Mouse (Mus musculus): ENCODE measurements around the gene Tbc1d22a. TPM values are rescaled to one million over a fixed set of nuclear protein-coding genes. Genes with fewer than 3 reads are reported as not detected.

Gene Tbc1d22a
- polyA plus RNA-seq, 2 experiments: 8.7 to 15.5 TPM

GRCm38 (mm10) chr15:86342637-86343375 is 128.5 kb downstream of the Tbc1d22a start:
- Histone ChIP-seq H3K27me3 (ENCODE audit: control insufficient read depth, insufficient read depth, low read length) (no peaks in the 10 kb centered on the region), H3K4me2 (replicated peaks; ENCODE audit: low read depth, low read length, severe bottlenecking) (no peak overlapping the region), H3K4me3 (replicated peaks; ENCODE audit: low read length) (no peak overlapping the region), H3K27ac (replicated peaks; ENCODE audit: low read depth, low read length) (no peak overlapping the region), H3K9me3 (ENCODE audit: control insufficient read depth, low read length) (no peaks in the 10 kb centered on the region), H3K36me3 (ENCODE audit: control insufficient read depth, insufficient read depth, low read length) (no peaks in the 10 kb centered on the region), H3K4me1 (ENCODE audit: control insufficient read depth, insufficient read depth, low read length) (peaks cover 15% of the 10 kb centered on the region; the same call in 1 of the 2 replicates), H3K9ac (ENCODE audit: low read depth, low read length, severe bottlenecking) (no peak overlapping the region)
- ATAC-seq (ENCODE audit: low FRiP score, low read depth): no peak
- no peak for DNase-seq (ENCODE audit: low spot score)
- TF ChIP-seq POLR2A (IDR thresholded peaks at IDR 0.05; ENCODE audit: borderline replicate concordance, extremely low read depth, insufficient read depth, insufficient read length): no peak
- 62% methylated on average over 8 of the region's 8 CpGs for WGBS

- no peak overlapping the region for H3K9ac ChIP-seq (ENCODE audit: low read depth, low read length, severe bottlenecking)
- H3K36me3 ChIP-seq (ENCODE audit: control insufficient read depth, insufficient read depth, low read length): no peaks in the 10 kb centered on the region
- H3K4me2 ChIP-seq (replicated peaks; ENCODE audit: low read depth, low read length, severe bottlenecking): no peak overlapping the region
- no peaks in the 10 kb centered on the region for H3K27me3 ChIP-seq (ENCODE audit: control insufficient read depth, insufficient read depth, low read length)
- no peak overlapping the region for H3K4me3 ChIP-seq (replicated peaks; ENCODE audit: low read length)
- H3K27ac ChIP-seq (replicated peaks; ENCODE audit: low read depth, low read length): no peak overlapping the region
- H3K4me1 ChIP-seq (ENCODE audit: control insufficient read depth, insufficient read depth, low read length): peaks cover 15% of the 10 kb centered on the region; the same call in 1 of the 2 replicates
- H3K9me3 ChIP-seq (ENCODE audit: control insufficient read depth, low read length): no peaks in the 10 kb centered on the region
- DNase-seq (ENCODE audit: low spot score) (no peak), ATAC-seq (ENCODE audit: low FRiP score, low read depth) (no peak)
- WGBS: 40% methylated on average over 8 of the region's 8 CpGs
- TF ChIP-seq POLR2A (IDR thresholded peaks at IDR 0.05; ENCODE audit: borderline replicate concordance, extremely low read depth, insufficient read depth, insufficient read length): no peak
Measured at GRCm38 (mm10) chr15:86344906-86345331, 130.7 kb downstream of the Tbc1d22a start.

GRCm38 (mm10) chr15:86345907-86346306 is 131.6 kb downstream of the Tbc1d22a start:
- Histone ChIP-seq H3K9me3 (ENCODE audit: control insufficient read depth, low read length) (no peaks in the 10 kb centered on the region), H3K9ac (ENCODE audit: low read depth, low read length, severe bottlenecking) (no peak overlapping the region), H3K36me3 (ENCODE audit: control insufficient read depth, insufficient read depth, low read length) (no peaks in the 10 kb centered on the region), H3K4me3 (replicated peaks; ENCODE audit: low read length) (no peak overlapping the region), H3K27ac (replicated peaks; ENCODE audit: low read depth, low read length) (no peak overlapping the region), H3K4me2 (replicated peaks; ENCODE audit: low read depth, low read length, severe bottlenecking) (no peak overlapping the region), H3K4me1 (ENCODE audit: control insufficient read depth, insufficient read depth, low read length) (peaks cover 15% of the 10 kb centered on the region; the same call in 1 of the 2 replicates), H3K27me3 (ENCODE audit: control insufficient read depth, insufficient read depth, low read length) (no peaks in the 10 kb centered on the region)
- DNase-seq (ENCODE audit: low spot score) (no peak), ATAC-seq (ENCODE audit: low FRiP score, low read depth) (no peak)
- WGBS: 50% methylated on average over 9 of the region's 9 CpGs
- TF ChIP-seq POLR2A (IDR thresholded peaks at IDR 0.05; ENCODE audit: borderline replicate concordance, extremely low read depth, insufficient read depth, insufficient read length): no peak

- Histone ChIP-seq H3K27ac (replicated peaks; ENCODE audit: low read depth, low read length) (no peak overlapping the region), H3K4me3 (replicated peaks; ENCODE audit: low read length) (no peak overlapping the region), H3K36me3 (ENCODE audit: control insufficient read depth, insufficient read depth, low read length) (no peaks in the 10 kb centered on the region), H3K27me3 (ENCODE audit: control insufficient read depth, insufficient read depth, low read length) (no peaks in the 10 kb centered on the region), H3K9ac (ENCODE audit: low read depth, low read length, severe bottlenecking) (no peak overlapping the region), H3K4me2 (replicated peaks; ENCODE audit: low read depth, low read length, severe bottlenecking) (no peak overlapping the region), H3K4me1 (ENCODE audit: control insufficient read depth, insufficient read depth, low read length) (peaks cover 15% of the 10 kb centered on the region; the same call in 1 of the 2 replicates), H3K9me3 (ENCODE audit: control insufficient read depth, low read length) (no peaks in the 10 kb centered on the region)
- 35% methylated on average over 3 of the region's 3 CpGs for whole genome bisulfite sequencing
- DNase-seq (ENCODE audit: low spot score): no peak
- no peak for ATAC-seq (ENCODE audit: low FRiP score, low read depth)
- TF ChIP-seq POLR2A (IDR thresholded peaks at IDR 0.05; ENCODE audit: borderline replicate concordance, extremely low read depth, insufficient read depth, insufficient read length): no peak
Measured at GRCm38 (mm10) chr15:86346606-86347005, 132.3 kb downstream of the Tbc1d22a start.

- no peak overlapping the region for H3K4me3 ChIP-seq (replicated peaks; ENCODE audit: low read length)
Measured at GRCm38 (mm10) chr15:86354932-86355331, 140.7 kb downstream of the Tbc1d22a start.

More at GRCm38 (mm10) chr15:86354932-86355331, 140.7 kb downstream of the Tbc1d22a start:
- H3K36me3 ChIP-seq (ENCODE audit: control insufficient read depth, insufficient read depth, low read length): no peaks in the 10 kb centered on the region
- WGBS: 81% methylated on average over 2 of the region's 2 CpGs
- no peak for TF ChIP-seq POLR2A (IDR thresholded peaks at IDR 0.05; ENCODE audit: borderline replicate concordance, extremely low read depth, insufficient read depth, insufficient read length)
- H3K9me3 ChIP-seq (ENCODE audit: control insufficient read depth, low read length): no peaks in the 10 kb centered on the region
- no peak for ATAC-seq (ENCODE audit: low FRiP score, low read depth)
- no peak for DNase-seq (ENCODE audit: low spot score)
- H3K27me3 ChIP-seq (ENCODE audit: control insufficient read depth, insufficient read depth, low read length): no peaks in the 10 kb centered on the region
- H3K9ac ChIP-seq (ENCODE audit: low read depth, low read length, severe bottlenecking): no peak overlapping the region
- no peak overlapping the region for H3K27ac ChIP-seq (replicated peaks; ENCODE audit: low read depth, low read length)
- H3K4me1 ChIP-seq (ENCODE audit: control insufficient read depth, insufficient read depth, low read length): no peaks in the 10 kb centered on the region
- no peak overlapping the region for H3K4me2 ChIP-seq (replicated peaks; ENCODE audit: low read depth, low read length, severe bottlenecking)
